Mouse (Mus musculus) embryonic facial prominence, embryonic 13.5 days (tissue): ENCODE data around the gene Fnbp1. TPM values are rescaled to one million over a fixed set of nuclear protein-coding genes. Genes with fewer than 3 reads are reported as not detected.

Experiments used
- ATAC-seq: fragments of 200-750 bp; cut with Nextera tagmentation; 2 replicates; pipeline ENCODE4 v1.8.0; 2017; ENCODE audit warnings: low read depth; ENCODE audit not compliant: insufficient number of reproducible peaks, insufficient read depth, low FRiP score, low TSS enrichment
- H3K27ac ChIP-seq: fragments of 300-500 bp; sonication (generic); 2 replicates; pipeline ENCODE4 v1.5.1; 2015; ENCODE audit warnings: moderate library complexity, mild to moderate bottlenecking, inconsistent platforms
- H3K27me3 ChIP-seq: fragments of 300-500 bp; sonication (generic); 2 replicates; pipeline ENCODE4 v1.6.1; 2015; ENCODE audit warnings: mild to moderate bottlenecking, inconsistent platforms
- H3K36me3 ChIP-seq: fragments of 300-500 bp; sonication (generic); 2 replicates; pipeline ENCODE4 v1.6.1; 2015; ENCODE audit warnings: mild to moderate bottlenecking, inconsistent platforms
- H3K4me1 ChIP-seq: fragments of 300-500 bp; sonication (generic); 2 replicates; pipeline ENCODE4 v1.6.1; 2015; ENCODE audit warnings: inconsistent platforms
- H3K4me2 ChIP-seq: fragments of 300-500 bp; sonication (generic); 2 replicates; pipeline ENCODE4 v1.6.1; 2015; ENCODE audit warnings: moderate library complexity, mild to moderate bottlenecking, inconsistent platforms
- H3K4me3 ChIP-seq: fragments of 300-500 bp; sonication (generic); 2 replicates; pipeline ENCODE4 v1.5.1; 2015; ENCODE audit warnings: mild to moderate bottlenecking, inconsistent platforms
- H3K9ac ChIP-seq: fragments of 300-500 bp; sonication (generic); 2 replicates; pipeline ENCODE4 v1.6.1; 2015; ENCODE audit warnings: mild to moderate bottlenecking, inconsistent platforms
- H3K9me3 ChIP-seq: fragments of 300-500 bp; sonication (generic); 2 replicates; pipeline ENCODE4 v1.6.1; 2016; ENCODE audit warnings: inconsistent platforms
- WGBS: fragments of 180-500 bp; shearing (Covaris S2); methylation state at CpG from one replicate; pipeline ENCODE4 v1.1.7; 2015; ENCODE audit warnings: mixed read lengths; 5-methylcytosine and 5-hydroxymethylcytosine counted together
- polyA plus RNA-seq: library from polyadenylated mRNA; unstranded; fragments of >200 nt; fragmentation: Nextera tagmentation; extraction: Ambion mirVana; gene quantifications from 2 replicates; pipeline ENCODE4 v1.2.1, GENCODE M21; 2015

The Fnbp1 gene
- polyA plus RNA-seq, 1 experiment from 2014 or later = 29.4 TPM

GRCm38 (mm10) chr2:31121131-31121693 is 20.6 kb downstream of the Fnbp1 start:
- H3K36me3 ChIP-seq = no peaks in the 10 kb centered on the region
- 63% methylated on average over 7 of the region's 7 CpGs for WGBS
- 0 out of 2 replicates have a peak overlapping the region, but pooled peaks have one; percentile 28 for H3K27ac ChIP-seq
- peaks cover 48% of the 10 kb centered on the region for H3K4me1 ChIP-seq
- no peak overlapping the region for H3K9ac ChIP-seq
- H3K9me3 ChIP-seq = no peaks in the 10 kb centered on the region
- no peak overlapping the region for H3K4me3 ChIP-seq
- no peak for ATAC-seq
- no peaks in the 10 kb centered on the region for H3K27me3 ChIP-seq
- H3K4me2 ChIP-seq = no peak overlapping the region

- Histone ChIP-seq H3K4me1 (peaks cover 56% of the 10 kb centered on the region), H3K4me2 (no peak overlapping the region), H3K4me3 (no peak overlapping the region), H3K36me3 (no peaks in the 10 kb centered on the region), H3K9me3 (no peaks in the 10 kb centered on the region), H3K27ac (peak overlapping the region; percentile 56), H3K27me3 (no peaks in the 10 kb centered on the region), H3K9ac (no peak overlapping the region)
- no peak for ATAC-seq
- WGBS = 73% methylated on average over 13 of the region's 13 CpGs
Observed at GRCm38 (mm10) chr2:31119795-31120194, 22.0 kb downstream of the Fnbp1 start.

DNA sequence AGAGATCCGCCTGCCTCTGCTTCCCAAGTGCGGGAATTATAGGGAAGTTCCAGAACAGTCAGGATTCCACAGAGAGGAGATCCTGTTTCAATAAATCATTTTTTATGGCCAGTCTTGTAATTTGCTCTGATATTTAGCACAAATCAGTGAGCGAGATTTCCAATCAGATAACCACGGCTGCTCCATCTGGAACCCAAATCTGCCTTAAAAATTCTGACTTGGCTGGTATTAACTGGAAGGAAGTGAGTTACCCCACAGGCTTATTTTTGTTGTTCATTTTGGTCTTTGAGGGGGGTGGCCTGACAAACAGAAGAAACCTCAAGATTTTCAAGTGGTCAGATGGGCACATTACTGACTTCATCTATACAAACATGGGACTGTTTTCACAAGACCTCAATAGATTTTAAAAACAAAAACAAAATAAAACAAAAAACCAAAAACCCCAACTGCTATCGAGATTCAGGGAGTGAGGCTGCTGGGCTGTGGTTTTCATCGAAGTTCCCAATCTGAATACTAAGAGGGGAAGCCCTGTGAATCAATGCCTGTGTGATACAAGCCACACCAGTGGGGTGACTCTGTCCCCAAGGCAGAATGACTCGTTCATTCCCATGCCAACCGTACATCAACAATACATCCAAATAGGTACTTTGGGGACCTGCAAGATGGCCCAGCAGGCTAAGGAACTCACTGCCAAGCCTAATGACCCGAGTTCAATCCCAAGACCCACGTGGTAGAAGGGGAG is 23.0 kb downstream of the Fnbp1 start:
- 0 out of 2 replicates have a peak, but pooled peaks cover 5% of the 10 kb centered on the region for H3K9me3 ChIP-seq
- H3K27me3 ChIP-seq = no peaks in the 10 kb centered on the region
- no peak overlapping the region for H3K27ac ChIP-seq
- H3K36me3 ChIP-seq = no peaks in the 10 kb centered on the region
- peaks cover 48% of the 10 kb centered on the region for H3K4me1 ChIP-seq
- H3K4me3 ChIP-seq = no peak overlapping the region
- WGBS = 78% methylated on average over 10 of the region's 10 CpGs
- ATAC-seq = no peak
- H3K4me2 ChIP-seq = no peak overlapping the region
- H3K9ac ChIP-seq = no peak overlapping the region

GRCm38 (mm10) chr2:31118211-31118610 is 23.6 kb downstream of the Fnbp1 start:
- Histone ChIP-seq H3K4me2 (no peak overlapping the region), H3K36me3 (no peaks in the 10 kb centered on the region), H3K9ac (no peak overlapping the region), H3K27ac (no peak overlapping the region), H3K4me1 (peaks cover 48% of the 10 kb centered on the region), H3K9me3 (0 out of 2 replicates have a peak, but pooled peaks cover 5% of the 10 kb centered on the region), H3K27me3 (no peaks in the 10 kb centered on the region), H3K4me3 (no peak overlapping the region)
- no peak for ATAC-seq
- 92% methylated on average over 3 of the region's 3 CpGs for WGBS

GRCm38 (mm10) chr2:31115943-31116731 is 25.7 kb downstream of the Fnbp1 start:
- Histone ChIP-seq H3K9ac (no peak overlapping the region), H3K4me1 (peaks cover 54% of the 10 kb centered on the region), H3K9me3 (0 out of 2 replicates have a peak, but pooled peaks cover 5% of the 10 kb centered on the region), H3K36me3 (no peaks in the 10 kb centered on the region), H3K27ac (peak overlapping the region; percentile 71), H3K4me3 (no peak overlapping the region), H3K4me2 (peak overlapping the region; percentile 24; the same call in 1 of the 2 replicates), H3K27me3 (no peaks in the 10 kb centered on the region)
- ATAC-seq = peak; percentile 74; the same call in 1 of the 2 replicates
- 24% methylated on average over 10 of the region's 10 CpGs for WGBS

DNA sequence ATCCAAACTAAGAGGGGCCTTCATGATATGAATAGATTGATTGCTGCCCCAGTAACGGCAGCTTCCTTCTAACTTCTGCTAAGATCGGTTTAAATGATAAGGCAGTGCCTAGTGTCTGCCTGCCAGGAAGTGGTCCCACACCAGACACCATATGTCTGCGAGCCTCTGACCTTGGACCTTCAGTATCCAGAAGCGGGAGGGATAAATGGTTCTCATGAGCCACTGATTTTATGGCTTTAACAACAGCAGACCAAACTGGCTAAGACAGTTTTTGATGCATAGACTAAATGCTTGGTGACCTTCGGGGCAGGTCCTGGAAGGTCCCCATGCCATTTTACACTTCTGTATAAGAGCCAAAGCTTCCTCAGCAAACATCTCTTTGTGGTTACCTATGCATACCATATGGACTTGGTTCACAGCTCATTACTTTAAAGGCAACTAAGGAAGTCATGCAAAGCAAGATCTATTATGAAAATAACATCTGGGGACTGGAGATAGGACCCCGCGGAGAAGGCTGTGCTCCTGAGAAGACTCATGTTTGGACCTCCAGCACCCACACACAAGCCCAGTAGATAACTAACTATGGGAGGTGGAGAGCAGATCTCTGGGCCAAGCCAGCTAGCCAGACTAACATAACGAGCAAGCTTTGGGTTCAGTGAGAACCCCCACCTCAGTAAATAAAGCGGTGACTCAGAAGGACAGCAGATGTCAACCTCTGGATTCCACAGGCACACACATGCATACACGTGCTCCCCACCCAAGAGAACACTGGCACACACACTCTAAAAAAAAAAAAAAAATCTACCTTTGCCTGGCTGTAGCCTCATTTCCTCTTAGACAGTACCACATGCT is 26.5 kb downstream of the Fnbp1 start:
- Histone ChIP-seq H3K27ac (peak overlapping the region; percentile 71), H3K36me3 (no peaks in the 10 kb centered on the region), H3K9ac (no peak overlapping the region), H3K4me3 (no peak overlapping the region), H3K4me2 (no peak overlapping the region), H3K27me3 (no peaks in the 10 kb centered on the region), H3K9me3 (0 out of 2 replicates have a peak, but pooled peaks cover 5% of the 10 kb centered on the region), H3K4me1 (peaks cover 58% of the 10 kb centered on the region)
- no peak for ATAC-seq
- WGBS = 42% methylated on average over 10 of the region's 10 CpGs

- Histone ChIP-seq H3K9ac (no peak overlapping the region), H3K36me3 (no peaks in the 10 kb centered on the region), H3K9me3 (0 out of 2 replicates have a peak, but pooled peaks cover 5% of the 10 kb centered on the region), H3K4me1 (peaks cover 56% of the 10 kb centered on the region), H3K27me3 (no peaks in the 10 kb centered on the region), H3K4me3 (no peak overlapping the region), H3K27ac (no peak overlapping the region), H3K4me2 (no peak overlapping the region)
- ATAC-seq = no peak
- WGBS = 96% methylated on average over 2 of the region's 2 CpGs
Observed at GRCm38 (mm10) chr2:31114205-31114604, 27.6 kb downstream of the Fnbp1 start.

DNA sequence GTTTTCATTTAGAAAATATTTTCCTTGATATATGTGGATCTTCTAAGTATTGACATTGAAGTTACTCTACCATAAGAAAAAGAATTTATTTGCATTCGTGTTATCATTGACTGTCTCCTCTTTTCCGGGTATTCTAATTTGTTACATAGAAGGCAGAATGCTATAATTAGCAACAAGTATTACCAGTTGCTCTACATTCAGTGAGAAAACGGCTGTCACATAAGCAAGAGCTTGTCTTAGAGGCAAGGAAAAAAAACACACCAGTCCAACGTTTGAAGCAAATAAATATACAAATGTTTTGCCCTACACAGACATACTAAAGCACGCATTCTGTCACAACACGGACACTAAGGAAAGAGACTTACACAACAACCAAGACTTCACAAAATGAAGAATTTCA is 30.1 kb downstream of the Fnbp1 start:
- H3K36me3 ChIP-seq = no peaks in the 10 kb centered on the region
- H3K27me3 ChIP-seq = no peaks in the 10 kb centered on the region
- no peak overlapping the region for H3K4me3 ChIP-seq
- WGBS = 49% methylated on average over 6 of the region's 6 CpGs
- H3K27ac ChIP-seq = peak overlapping the region; percentile 55
- 0 out of 2 replicates have a peak, but pooled peaks cover 5% of the 10 kb centered on the region for H3K9me3 ChIP-seq
- peaks cover 66% of the 10 kb centered on the region for H3K4me1 ChIP-seq
- no peak for ATAC-seq
- no peak overlapping the region for H3K9ac ChIP-seq
- no peak overlapping the region for H3K4me2 ChIP-seq

- Histone ChIP-seq H3K4me2 (peak overlapping the region; percentile 28), H3K4me3 (no peak overlapping the region), H3K36me3 (no peaks in the 10 kb centered on the region), H3K9me3 (0 out of 2 replicates have a peak, but pooled peaks cover 5% of the 10 kb centered on the region), H3K9ac (0 out of 2 replicates have a peak overlapping the region, but pooled peaks have one; percentile 16), H3K4me1 (peaks cover 53% of the 10 kb centered on the region), H3K27ac (peak overlapping the region; percentile 85), H3K27me3 (no peaks in the 10 kb centered on the region)
- no peak for ATAC-seq
- WGBS = 36% methylated on average over 12 of the region's 12 CpGs
Observed at GRCm38 (mm10) chr2:31109960-31110548, 31.8 kb downstream of the Fnbp1 start.

- Histone ChIP-seq H3K4me2 (no peak overlapping the region), H3K9me3 (no peaks in the 10 kb centered on the region), H3K36me3 (no peaks in the 10 kb centered on the region), H3K27me3 (no peaks in the 10 kb centered on the region), H3K4me1 (peaks cover 51% of the 10 kb centered on the region), H3K27ac (no peak overlapping the region), H3K4me3 (no peak overlapping the region), H3K9ac (no peak overlapping the region)
- no peak for ATAC-seq
- 61% methylated on average over 6 of the region's 6 CpGs for WGBS
Observed at GRCm38 (mm10) chr2:31108186-31108585, 33.6 kb downstream of the Fnbp1 start.
